Mouse (Mus musculus): ENCODE measurements around the gene Prss36. TPM values are rescaled to one million over a fixed set of nuclear protein-coding genes. Genes with fewer than 3 reads are reported as not detected.

Gene Prss36
- polyA plus RNA-seq, 1 experiment from 2014 or later, result 12.5 TPM

GRCm38 (mm10) chr7:127930636-127931035 lies 15.9 kb downstream of the Prss36 start:
- H3K27ac ChIP-seq, result no peak overlapping the region
- peaks cover 21% of the 10 kb centered on the region for H3K36me3 ChIP-seq (replicated peaks)
- WGBS, result 87% methylated on average over 5 of the region's 5 CpGs
- H3K27me3 ChIP-seq (ENCODE audit: poor library complexity, severe bottlenecking), result peaks cover 32% of the 10 kb centered on the region
- no peaks in the 10 kb centered on the region for H3K9me3 ChIP-seq
- H3K4me3 ChIP-seq, result no peak overlapping the region
- H3K4me1 ChIP-seq, result peaks cover 65% of the 10 kb centered on the region
- no peak for DNase-seq (ENCODE audit: extremely low spot score, low spot score)

DNA sequence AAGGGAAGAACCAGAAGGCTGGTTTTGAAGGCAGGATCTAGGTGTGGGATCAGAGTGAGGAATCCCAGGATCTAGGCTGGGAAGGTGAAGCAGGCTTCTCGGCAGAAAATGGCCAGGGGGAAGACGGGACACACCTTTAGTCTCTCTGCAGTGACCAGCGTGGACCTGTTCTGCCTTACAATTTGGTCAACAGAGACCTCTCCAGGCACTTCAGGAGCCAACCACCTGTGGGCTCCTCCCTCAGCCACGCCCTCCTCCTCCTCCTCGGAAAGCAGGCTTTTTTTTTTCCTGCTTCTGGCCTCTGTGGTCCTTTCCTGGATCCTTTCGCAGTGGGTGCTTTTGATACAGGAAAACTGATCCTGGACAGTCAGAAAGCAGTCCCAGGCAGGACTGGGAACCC lies 16.6 kb downstream of the Prss36 start, which contains the start of gene Prss8:
TSS of gene Prss8 (minus strand) at position 182 of the 400 bp plus-strand sequence.
- peaks cover 32% of the 10 kb centered on the region for H3K27me3 ChIP-seq (ENCODE audit: poor library complexity, severe bottlenecking)
- H3K4me1 ChIP-seq, result peaks cover 61% of the 10 kb centered on the region
- no peaks in the 10 kb centered on the region for H3K9me3 ChIP-seq
- peak within 1 kb of the TSS; percentile 62 for H3K27ac ChIP-seq
- DNase-seq (ENCODE audit: extremely low spot score, low spot score), result no peak
- WGBS, result 10% methylated on average over 6 of the region's 6 CpGs
- H3K36me3 ChIP-seq (replicated peaks), result peaks cover 28% of the 10 kb centered on the region
- peak within 1 kb of the TSS; percentile 42 for H3K4me3 ChIP-seq

DNA sequence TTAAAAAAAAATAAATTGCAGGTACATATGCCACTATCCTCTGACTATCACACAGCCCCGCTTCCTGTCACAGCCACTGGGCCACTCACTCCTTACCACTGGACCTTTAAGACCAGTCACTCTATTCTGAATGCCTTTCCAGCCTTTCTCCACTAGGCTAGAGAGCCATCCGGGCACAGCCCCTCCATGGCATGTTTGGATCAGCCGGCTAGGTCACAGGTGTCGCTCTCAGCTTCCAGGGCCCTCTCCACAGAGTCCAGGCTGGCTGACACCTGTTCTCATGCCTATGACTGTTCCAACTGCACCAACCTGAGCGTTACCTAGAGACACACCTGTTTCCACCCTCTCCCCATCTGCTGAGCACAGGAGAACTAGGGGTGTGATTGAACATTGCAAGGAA lies 17.9 kb downstream of the Prss36 start:
- Histone ChIP-seq H3K9me3 (no peaks in the 10 kb centered on the region), H3K4me1 (peaks cover 49% of the 10 kb centered on the region), H3K27ac (no peak overlapping the region), H3K27me3 (ENCODE audit: poor library complexity, severe bottlenecking) (peaks cover 32% of the 10 kb centered on the region), H3K4me3 (peak overlapping the region; percentile 42), H3K36me3 (replicated peaks) (peaks cover 41% of the 10 kb centered on the region)
- no peak for DNase-seq (ENCODE audit: extremely low spot score, low spot score)
- WGBS, result 54% methylated on average over 5 of the region's 5 CpGs

GRCm38 (mm10) chr7:127927726-127928125 lies 18.8 kb downstream of the Prss36 start:
- peaks cover 49% of the 10 kb centered on the region for H3K36me3 ChIP-seq (replicated peaks)

DNA sequence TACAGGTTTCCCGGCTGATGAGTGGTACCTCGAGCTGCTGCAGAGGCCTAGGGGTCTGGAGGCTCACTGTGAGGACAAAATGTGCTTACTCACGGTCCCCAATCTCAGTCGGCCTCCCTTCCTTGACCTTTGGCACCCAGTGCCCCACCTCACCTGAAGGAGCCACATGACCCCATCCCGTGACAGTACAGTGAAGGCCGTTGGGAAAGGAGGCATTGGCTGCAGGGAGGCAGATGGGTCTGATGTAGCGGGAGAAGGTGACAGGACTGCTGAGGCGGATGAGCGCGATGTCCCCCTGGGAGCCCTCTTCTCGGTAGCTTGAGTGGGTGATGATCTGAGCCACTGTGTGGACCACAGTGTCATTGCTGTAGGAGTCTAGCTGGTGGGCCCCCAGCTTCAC lies 19.7 kb downstream of the Prss36 start:
- WGBS, result 92% methylated on average over 11 of the region's 11 CpGs
- Histone ChIP-seq H3K36me3 (replicated peaks) (peaks cover 58% of the 10 kb centered on the region), H3K4me1 (peaks cover 31% of the 10 kb centered on the region), H3K9me3 (no peaks in the 10 kb centered on the region), H3K27ac (no peak overlapping the region), H3K27me3 (ENCODE audit: poor library complexity, severe bottlenecking) (peaks cover 32% of the 10 kb centered on the region), H3K4me3 (no peak overlapping the region)
- DNase-seq (ENCODE audit: extremely low spot score, low spot score), result no peak

More at GRCm38 (mm10) chr7:127927726-127928125, 18.8 kb downstream of the Prss36 start:
- H3K4me3 ChIP-seq, result no peak overlapping the region
- H3K9me3 ChIP-seq, result no peaks in the 10 kb centered on the region
- H3K27ac ChIP-seq, result no peak overlapping the region
- H3K27me3 ChIP-seq (ENCODE audit: poor library complexity, severe bottlenecking), result peaks cover 32% of the 10 kb centered on the region
- 83% methylated on average over 11 of the region's 11 CpGs for WGBS
- DNase-seq (ENCODE audit: extremely low spot score, low spot score), result no peak
- peaks cover 40% of the 10 kb centered on the region for H3K4me1 ChIP-seq

DNA sequence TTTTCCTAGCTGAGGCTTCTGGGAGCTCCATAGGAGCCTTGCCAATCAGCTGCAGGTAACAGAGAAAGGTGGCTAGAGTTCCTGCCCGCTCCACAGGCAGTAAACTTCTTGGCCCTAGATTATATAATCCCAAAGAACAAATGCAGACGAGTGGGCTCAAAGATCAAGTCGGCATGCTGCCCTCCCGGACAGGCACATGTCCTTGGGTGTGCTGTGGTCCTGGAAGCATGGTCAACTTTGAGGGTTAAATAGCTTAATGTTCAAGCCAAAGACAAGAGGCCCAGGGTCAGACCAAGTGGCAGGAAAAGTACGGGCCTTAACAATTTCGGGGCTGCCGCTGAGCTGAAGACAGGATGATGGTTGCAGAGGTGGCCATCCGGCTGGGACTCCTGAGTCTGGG lies 20.5 kb downstream of the Prss36 start:
- Histone ChIP-seq H3K4me1 (peaks cover 23% of the 10 kb centered on the region), H3K9me3 (no peaks in the 10 kb centered on the region), H3K27ac (peak overlapping the region; percentile 15; the same call in 1 of the 2 replicates), H3K4me3 (no peak overlapping the region), H3K36me3 (replicated peaks) (peaks cover 66% of the 10 kb centered on the region), H3K27me3 (ENCODE audit: poor library complexity, severe bottlenecking) (peaks cover 32% of the 10 kb centered on the region)
- WGBS, result 90% methylated on average over 8 of the region's 8 CpGs
- no peak for DNase-seq (ENCODE audit: extremely low spot score, low spot score)

DNA sequence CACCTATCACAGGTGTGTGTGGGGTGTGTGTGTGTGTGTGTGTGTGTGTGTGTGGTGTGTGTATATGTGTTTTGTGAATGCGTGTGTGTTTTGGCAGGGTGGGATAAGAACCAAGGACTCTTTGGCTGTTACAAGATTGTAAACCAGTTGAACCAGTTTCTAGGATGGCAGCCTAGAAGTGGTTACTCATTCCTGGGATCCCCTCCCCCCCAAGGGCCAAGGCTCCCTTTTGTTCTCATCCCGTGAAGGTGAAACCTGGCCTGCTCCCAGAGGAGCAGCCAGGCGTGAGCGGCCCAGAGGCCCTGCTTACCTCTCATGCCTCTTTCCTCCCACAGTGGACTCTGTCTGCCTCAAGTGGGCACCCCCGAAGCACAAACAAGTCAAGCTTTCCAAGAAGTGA lies 21.3 kb downstream of the Prss36 start:
- 53% methylated on average over 5 of the region's 5 CpGs for WGBS
- Histone ChIP-seq H3K27me3 (ENCODE audit: poor library complexity, severe bottlenecking) (peaks cover 26% of the 10 kb centered on the region), H3K36me3 (replicated peaks) (peaks cover 74% of the 10 kb centered on the region), H3K27ac (0 out of 2 replicates have a peak overlapping the region, but pooled peaks have one; percentile 15), H3K9me3 (no peaks in the 10 kb centered on the region), H3K4me3 (no peak overlapping the region), H3K4me1 (peaks cover 21% of the 10 kb centered on the region)
- no peak for DNase-seq (ENCODE audit: extremely low spot score, low spot score)

- peaks cover 10% of the 10 kb centered on the region for H3K27me3 ChIP-seq (ENCODE audit: poor library complexity, severe bottlenecking)
- H3K27ac ChIP-seq, result no peak overlapping the region
- H3K4me3 ChIP-seq, result no peak overlapping the region
- H3K9me3 ChIP-seq, result no peaks in the 10 kb centered on the region
- peaks cover 85% of the 10 kb centered on the region for H3K36me3 ChIP-seq (replicated peaks)
- WGBS, result 87% methylated on average over 5 of the region's 5 CpGs
- DNase-seq (ENCODE audit: extremely low spot score, low spot score), result no peak
- peaks cover 6% of the 10 kb centered on the region; the same call in 1 of the 2 replicates for H3K4me1 ChIP-seq
Measured at GRCm38 (mm10) chr7:127923714-127924113, 22.8 kb downstream of the Prss36 start.

DNA sequence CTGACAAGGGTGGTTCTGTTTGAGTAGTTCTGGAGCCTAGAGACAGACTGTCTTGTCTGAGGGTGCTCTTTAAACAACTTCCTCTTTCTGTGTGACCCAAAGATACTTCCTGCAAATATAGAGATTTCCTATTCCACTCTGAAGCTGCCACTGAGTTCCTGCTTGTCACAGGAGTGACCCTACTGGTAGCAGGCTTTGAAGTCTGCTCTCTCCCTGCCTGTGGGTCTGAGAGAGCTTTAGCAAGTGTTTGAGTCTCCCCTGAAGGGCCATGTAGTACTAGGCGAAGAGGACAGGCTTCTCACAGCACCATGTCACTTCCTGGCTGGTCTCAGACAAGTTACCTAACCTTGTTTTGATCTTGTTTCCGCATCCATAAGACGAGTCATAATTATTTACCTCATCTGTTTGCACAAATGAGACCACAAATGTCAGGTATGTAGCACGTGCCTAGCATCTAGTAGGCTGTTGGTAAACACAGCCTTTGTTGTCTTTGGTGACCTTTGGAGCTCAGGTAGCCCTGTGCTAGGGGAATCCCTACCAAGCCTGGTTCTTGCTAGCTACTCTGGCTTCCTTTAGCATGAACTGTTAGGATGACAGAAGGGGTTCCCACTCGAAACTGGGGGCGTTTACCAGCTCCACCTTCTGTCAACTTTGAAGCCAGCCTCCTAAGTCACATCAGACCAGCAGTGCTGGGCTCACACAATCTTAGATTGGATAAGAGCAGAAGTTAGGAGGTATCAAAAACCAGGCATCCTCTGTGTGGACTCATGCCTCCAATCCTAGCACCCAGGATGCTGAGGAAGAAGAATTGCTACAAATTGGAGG lies 23.9 kb downstream of the Prss36 start:
- Histone ChIP-seq H3K36me3 (replicated peaks) (peaks cover 90% of the 10 kb centered on the region), H3K4me3 (no peak overlapping the region), H3K4me1 (peaks cover under 1% of the 10 kb centered on the region; the same call in 1 of the 2 replicates), H3K27ac (no peak overlapping the region), H3K27me3 (ENCODE audit: poor library complexity, severe bottlenecking) (peaks cover under 1% of the 10 kb centered on the region; the same call in 1 of the 2 replicates), H3K9me3 (no peaks in the 10 kb centered on the region)
- 88% methylated on average over 6 of the region's 6 CpGs for WGBS
- DNase-seq (ENCODE audit: extremely low spot score, low spot score), result no peak

GRCm38 (mm10) chr7:127921516-127921915 lies 25.0 kb downstream of the Prss36 start:
- H3K4me1 ChIP-seq, result no peaks in the 10 kb centered on the region; the same call in 1 of the 2 replicates
- H3K27me3 ChIP-seq (ENCODE audit: poor library complexity, severe bottlenecking), result no peaks in the 10 kb centered on the region
- DNase-seq (ENCODE audit: extremely low spot score, low spot score), result no peak
- H3K27ac ChIP-seq, result no peak overlapping the region
- no peak overlapping the region for H3K4me3 ChIP-seq
- 68% methylated on average over 8 of the region's 8 CpGs for WGBS
- peaks cover 93% of the 10 kb centered on the region for H3K36me3 ChIP-seq (replicated peaks)
- no peaks in the 10 kb centered on the region for H3K9me3 ChIP-seq

DNA sequence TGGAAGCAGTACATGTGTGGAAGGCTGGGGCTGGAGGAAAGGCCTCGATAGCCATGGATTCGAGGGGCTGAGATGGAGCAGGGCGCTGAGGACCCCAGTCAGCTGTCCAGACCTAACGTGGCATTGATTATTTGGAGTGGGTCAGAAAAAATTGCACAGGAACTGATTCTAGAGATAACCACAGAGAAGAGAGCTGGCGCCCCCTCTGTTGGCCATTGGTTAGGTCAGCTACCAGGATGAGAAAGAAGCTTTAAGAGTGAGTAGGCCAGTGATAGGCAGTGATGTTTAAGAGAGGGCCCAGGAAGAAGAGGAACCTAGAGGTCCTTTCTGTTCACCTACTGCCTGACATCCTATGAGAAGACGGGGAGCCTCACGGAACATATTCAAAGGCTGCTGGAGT lies 27.2 kb downstream of the Prss36 start:
- Histone ChIP-seq H3K4me3 (no peak overlapping the region), H3K4me1 (no peaks in the 10 kb centered on the region), H3K9me3 (no peaks in the 10 kb centered on the region), H3K27ac (no peak overlapping the region), H3K27me3 (ENCODE audit: poor library complexity, severe bottlenecking) (no peaks in the 10 kb centered on the region), H3K36me3 (replicated peaks) (peaks cover 92% of the 10 kb centered on the region)
- 83% methylated on average over 7 of the region's 7 CpGs for WGBS
- no peak for DNase-seq (ENCODE audit: extremely low spot score, low spot score)

- Histone ChIP-seq H3K27me3 (ENCODE audit: poor library complexity, severe bottlenecking) (no peaks in the 10 kb centered on the region), H3K4me1 (peaks cover 3% of the 10 kb centered on the region), H3K36me3 (replicated peaks) (peaks cover 83% of the 10 kb centered on the region), H3K27ac (no peak overlapping the region), H3K9me3 (no peaks in the 10 kb centered on the region), H3K4me3 (no peak overlapping the region)
- DNase-seq (ENCODE audit: extremely low spot score, low spot score), result peak; percentile 39
- WGBS, result 60% methylated on average over 3 of the region's 3 CpGs
Measured at GRCm38 (mm10) chr7:127918203-127918602, 28.3 kb downstream of the Prss36 start.

DNA sequence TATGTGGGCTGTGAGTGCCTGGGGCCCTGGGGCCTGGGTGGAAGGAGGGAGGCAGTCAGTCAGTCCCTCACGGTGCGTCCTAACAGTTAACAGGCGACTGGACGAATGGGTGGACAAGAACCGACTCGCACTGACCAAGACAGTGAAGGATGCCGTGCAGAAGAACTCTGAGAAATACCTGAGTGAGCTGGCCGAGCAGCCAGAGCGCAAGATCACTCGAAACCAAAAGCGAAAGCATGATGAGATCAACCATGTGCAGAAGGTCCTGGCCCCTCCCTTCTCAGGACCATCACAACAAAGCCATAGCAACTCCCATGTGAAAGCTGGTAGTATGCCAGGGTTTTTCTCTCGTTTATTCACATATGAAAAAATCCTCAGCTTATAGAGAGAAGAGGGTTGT lies 31.2 kb downstream of the Prss36 start:
- no peak overlapping the region for H3K4me3 ChIP-seq
- no peaks in the 10 kb centered on the region for H3K27me3 ChIP-seq (ENCODE audit: poor library complexity, severe bottlenecking)
- WGBS, result 91% methylated on average over 12 of the region's 12 CpGs
- peaks cover 55% of the 10 kb centered on the region for H3K36me3 ChIP-seq (replicated peaks)
- no peak for DNase-seq (ENCODE audit: extremely low spot score, low spot score)
- H3K4me1 ChIP-seq, result peaks cover 17% of the 10 kb centered on the region
- no peak overlapping the region for H3K27ac ChIP-seq
- H3K9me3 ChIP-seq, result no peaks in the 10 kb centered on the region

All from forebrain, embryonic 10.5 days (tissue).